Mouse (Mus musculus) CH12.LX (cell line): ENCODE data around the gene Abca1. TPM values are rescaled to one million over a fixed set of nuclear protein-coding genes. Genes with fewer than 3 reads are reported as not detected.

ENCODE experiments used
- DNase-seq: peaks from one replicate; pipeline ENCODE4 v3.0.0-alpha.2; 2013; ENCODE audit errors: extremely low read depth
- H3K27ac ChIP-seq: 2 replicates; pipeline ENCODE4 v1.5.1; 2012; ENCODE audit warnings: low read depth, mild to moderate bottlenecking, control low read depth, moderate library complexity; ENCODE audit not compliant: insufficient read depth
- H3K27me3 ChIP-seq: replicated peaks from 2 replicates; pipeline ENCODE3; 2012; ENCODE audit warnings: inconsistent platforms
- H3K36me3 ChIP-seq, 2 experiments: replicated peaks in 1 of 2; 2 replicates each; pipeline versions ENCODE3 to v1.6.1; 2012; ENCODE audit warnings: inconsistent platforms in 1 of 2, low read length in 1 of 2, mild to moderate bottlenecking in 1 of 2, mixed read lengths in 1 of 2, moderate library complexity in 1 of 2; ENCODE audit not compliant: control insufficient read depth in 1 of 2, insufficient read depth in 1 of 2
- H3K4me1 ChIP-seq, 2 experiments: 2 replicates each; pipeline ENCODE4 v1.6.1; 2012; ENCODE audit warnings: inconsistent platforms in 1 of 2, moderate library complexity in 1 of 2; ENCODE audit not compliant: insufficient read depth in 2 of 2, control insufficient read depth in 1 of 2
- H3K4me2 ChIP-seq: 2 replicates; pipeline ENCODE4 v1.6.1; 2012; ENCODE audit warnings: low read depth, mild to moderate bottlenecking, control low read depth; ENCODE audit not compliant: poor library complexity, insufficient read depth, severe bottlenecking
- H3K4me3 ChIP-seq, 3 experiments: fragments of 150-350 bp in 1 of 3; sonication (generic) in 1 of 3; replicated peaks in 1 of 3; 2 replicates each; pipeline versions ENCODE3 to v1.5.1; 2011 to 2012; ENCODE audit warnings: low read depth in 2 of 3, low read length in 2 of 3, mild to moderate bottlenecking in 2 of 3, moderate library complexity in 2 of 3, control low read depth in 1 of 3, improper control_type of control experiment in 1 of 3, inconsistent platforms in 1 of 3, mixed read lengths in 1 of 3; ENCODE audit not compliant: poor library complexity in 1 of 3
- H3K79me2 ChIP-seq: replicated peaks from 2 replicates; pipeline ENCODE4 v1.6.1; 2012; ENCODE audit warnings: mild to moderate bottlenecking, moderate library complexity; ENCODE audit not compliant: control insufficient read depth, poor library complexity, insufficient read depth, severe bottlenecking; ENCODE audit errors: extremely low read depth
- H3K9ac ChIP-seq: 2 replicates; pipeline ENCODE4 v1.6.1; 2012; ENCODE audit warnings: low read depth, mild to moderate bottlenecking, control low read depth, moderate library complexity; ENCODE audit not compliant: insufficient read depth
- H3K9me3 ChIP-seq: replicated peaks from 2 replicates; pipeline ENCODE3; 2012; ENCODE audit warnings: low read length, inconsistent platforms, mixed read lengths
- BHLHE40 ChIP-seq: IDR thresholded peaks from 2 replicates; pipeline ENCODE4 v1.6.1; 2011; ENCODE audit warnings: mild to moderate bottlenecking, low read depth, low read length, improper control_type of control experiment
- CHD2 ChIP-seq: IDR thresholded peaks from 2 replicates; pipeline ENCODE4 v1.6.1; 2011; ENCODE audit warnings: low read length, improper control_type of control experiment
- HCFC1 ChIP-seq: IDR thresholded peaks from 2 replicates; pipeline ENCODE4 v1.6.1; 2012; ENCODE audit warnings: low read depth, mild to moderate bottlenecking, inconsistent platforms, low read length, improper control_type of control experiment
- IRF4 ChIP-seq: IDR thresholded peaks from 2 replicates; pipeline ENCODE4 v1.6.1; 2014; ENCODE audit warnings: low read depth, mild to moderate bottlenecking, inconsistent platforms, low read length, improper control_type of control experiment
- MXI1 ChIP-seq: IDR thresholded peaks from 2 replicates; pipeline ENCODE4 v1.6.1; 2011; ENCODE audit warnings: mild to moderate bottlenecking, low read depth, low read length, improper control_type of control experiment
- MYC ChIP-seq: IDR thresholded peaks from 2 replicates; pipeline ENCODE4 v1.6.1; 2011; ENCODE audit warnings: low read depth, mild to moderate bottlenecking, improper control_type of control experiment, low read length
- NRF1 ChIP-seq: IDR thresholded peaks from 2 replicates; pipeline ENCODE4 v1.6.1; 2014; ENCODE audit warnings: low read depth, mild to moderate bottlenecking, inconsistent platforms, low read length, improper control_type of control experiment, moderate library complexity
- RCOR1 ChIP-seq: conservative IDR thresholded peaks from 2 replicates; pipeline ENCODE4 v1.6.1; 2012; ENCODE audit warnings: low read depth, mild to moderate bottlenecking, inconsistent platforms, low read length, improper control_type of control experiment
- SIN3A ChIP-seq: IDR thresholded peaks from 2 replicates; pipeline ENCODE4 v1.6.1; 2012; ENCODE audit warnings: low read length, improper control_type of control experiment, inconsistent platforms
- TBP ChIP-seq: conservative IDR thresholded peaks from 2 replicates; pipeline ENCODE4 v1.6.1; 2011; ENCODE audit warnings: low read depth, low read length, improper control_type of control experiment
- ZC3H11A ChIP-seq: IDR thresholded peaks from 2 replicates; pipeline ENCODE4 v1.6.1; 2012; ENCODE audit warnings: low read depth, mild to moderate bottlenecking, inconsistent platforms, low read length, improper control_type of control experiment
- dilution Hi-C: fragments of 300-500 bp; cut with MboI; formaldehyde crosslinking; loops from 2 replicates; pipeline ENCODE4 v1.14.3; 2020; ENCODE audit warnings: low sequenced_read_pairs; ENCODE audit not compliant: extremely low pct_unique_long_range_greater_than_20kb, extremely low pct_ligation_motif_present
- in situ Hi-C: fragments of 300-500 bp; cut with MboI; formaldehyde crosslinking; loops from 3 replicates; pipeline ENCODE4 v1.14.3; 2019; ENCODE audit warnings: low sequenced_read_pairs, low pct_ligation_motif_present, low pct_unique_long_range_greater_than_20kb, mixed read lengths
- polyA plus RNA-seq: library from polyadenylated mRNA; unstranded; fragments of >175 nt; gene quantifications from 2 replicates; pipeline ENCODE4 v1.2.1, GENCODE M21; 2012; ENCODE audit warnings: low read depth; ENCODE audit not compliant: insufficient read length
- total RNA-seq, 2 experiments: library from RNA; depleted of rRNA; stranded (reverse); fragments of 300-350 nt in 1 of 2; fragments of >200 nt in 1 of 2; gene quantifications; 2 replicates each; pipeline ENCODE4 v1.2.3; 2012 to 2014

Gene Abca1
- total and polyA plus RNA-seq, 3 experiments, result 0.13 to 0.46 (median 0.35) TPM

DNA sequence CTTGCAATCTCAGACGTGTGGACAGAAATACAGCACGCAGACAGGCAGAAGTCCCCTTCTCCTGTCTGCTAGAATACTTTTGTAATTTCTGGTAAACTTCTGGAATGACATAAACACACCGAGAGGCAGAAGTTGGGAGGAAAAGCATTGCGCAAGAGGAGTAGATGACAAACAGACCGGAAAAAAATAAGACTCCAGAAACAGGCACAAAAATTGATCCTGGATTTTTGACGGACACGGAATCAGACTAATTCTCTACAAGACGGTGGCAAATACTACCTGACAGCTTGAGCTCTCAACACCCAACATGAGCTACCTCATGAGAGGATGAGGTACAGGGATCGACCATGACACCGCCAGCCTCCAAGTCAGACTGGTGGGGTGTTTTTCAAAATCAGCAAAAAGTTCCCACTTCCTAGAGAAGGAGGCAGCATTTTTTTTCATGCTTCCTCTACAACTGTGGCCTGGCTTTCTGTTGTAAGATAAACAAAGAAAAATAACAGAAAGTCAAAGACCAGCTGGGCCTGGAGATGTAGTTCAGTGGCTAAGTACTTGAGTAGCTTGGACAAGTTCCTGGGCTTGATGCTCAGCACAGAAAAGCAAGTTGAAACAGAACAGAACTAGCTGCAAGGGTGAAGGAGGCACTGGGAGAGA is 34.7 kb downstream of the Abca1 start:
- Histone ChIP-seq H3K4me2 (no peak overlapping the region), H3K9me3 (peaks cover 8% of the 10 kb centered on the region), H3K4me1 (peaks cover 7 to 53% of the 10 kb centered on the region in 2 experiments), H3K36me3 (peaks cover 0 to 2% of the 10 kb centered on the region in 2 experiments), H3K79me2 (no peaks in the 10 kb centered on the region), H3K27ac (no peak overlapping the region), H3K4me3 (no peak overlapping the region), H3K9ac (no peak overlapping the region), H3K27me3 (no peaks in the 10 kb centered on the region)
- dilution Hi-C loops, result no loop called here
- DNase-seq, result no peak
- TF ChIP-seq IRF4, result no peak
- TF ChIP-seq ZC3H11A, result no peak
- in situ Hi-C loops, result loop anchor here (10.0 to 25.0 kb wide), 2 partner anchors 230 to 462 kb away; no protein-coding TSS in a partner anchor

DNA sequence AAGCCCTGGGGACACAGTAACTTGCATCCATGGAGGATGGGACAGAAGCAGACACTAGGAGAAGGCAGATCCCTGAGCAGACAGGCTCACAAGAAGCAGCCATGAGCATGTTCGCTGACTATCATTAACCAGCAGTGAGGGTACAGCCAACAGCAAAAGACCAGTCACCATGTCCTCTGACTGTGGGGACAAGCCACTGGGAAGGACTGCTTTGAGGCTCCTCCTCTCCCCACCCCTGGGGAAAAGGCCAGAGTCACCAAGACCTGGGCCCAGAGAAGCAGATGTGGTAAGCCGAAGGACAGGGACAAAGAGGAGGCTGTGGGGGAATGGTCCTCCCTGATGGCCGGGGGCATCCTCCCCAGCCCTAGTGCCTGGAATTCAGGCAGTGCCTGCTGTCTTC is 37.4 kb downstream of the Abca1 start:
- dilution Hi-C loops, result no loop called here
- H3K36me3 ChIP-seq, result peaks cover 0 to 2% of the 10 kb centered on the region in 2 experiments
- DNase-seq, result no peak
- H3K9me3 ChIP-seq, result peaks cover 8% of the 10 kb centered on the region
- H3K9ac ChIP-seq, result no peak overlapping the region
- no peak overlapping the region for H3K27ac ChIP-seq
- in situ Hi-C loops, result loop anchor here (10.0 to 25.0 kb wide), 2 partner anchors 232 to 465 kb away; no protein-coding TSS in a partner anchor
- no peaks in the 10 kb centered on the region for H3K27me3 ChIP-seq
- H3K4me2 ChIP-seq, result no peak overlapping the region
- no peak overlapping the region for H3K4me3 ChIP-seq
- TF ChIP-seq MYC (no peak), MXI1 (no peak), ZC3H11A (no peak), CHD2 (no peak)
- no peaks in the 10 kb centered on the region for H3K79me2 ChIP-seq
- H3K4me1 ChIP-seq, result peaks cover 7 to 60% of the 10 kb centered on the region in 2 experiments

DNA sequence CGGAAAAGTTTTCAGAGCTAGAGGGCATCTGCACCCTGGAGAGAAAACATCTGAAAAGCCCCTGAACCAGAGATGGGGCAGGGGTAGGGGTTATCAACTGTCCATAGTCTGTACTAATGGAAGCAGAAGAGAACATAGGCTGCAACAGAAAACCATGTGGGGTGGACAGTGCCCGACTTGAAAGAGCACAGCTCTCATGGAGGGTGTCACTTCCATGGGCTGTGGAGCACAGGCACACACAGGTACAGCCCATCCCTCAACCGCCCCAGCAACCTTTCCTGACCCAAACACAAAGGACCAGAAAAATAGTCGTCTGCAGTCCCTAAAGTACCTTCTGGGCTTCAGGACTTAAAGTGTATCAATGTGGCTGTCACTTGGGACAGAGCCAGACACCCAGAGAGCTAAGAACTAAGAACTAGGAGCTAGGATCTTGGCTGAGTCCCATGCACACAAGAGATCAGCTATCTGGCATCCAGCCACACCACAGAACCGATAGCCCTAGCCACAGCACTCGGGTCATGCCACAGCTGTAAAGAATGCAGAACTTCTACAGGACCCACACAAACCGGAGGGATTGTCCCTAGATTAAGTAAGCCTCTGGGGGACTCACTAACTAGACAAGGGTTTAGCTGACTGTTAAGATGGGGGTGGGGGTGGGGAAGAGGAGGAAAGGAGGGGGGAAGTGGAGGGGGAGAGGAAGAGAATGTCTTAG is 38.0 kb downstream of the Abca1 start:
- in situ Hi-C loops (loop anchor here (10.0 to 25.0 kb wide), 2 partner anchors 233 to 466 kb away; no protein-coding TSS in a partner anchor), dilution Hi-C loops (no loop called here)
- H3K27ac ChIP-seq, result no peak overlapping the region
- H3K9ac ChIP-seq, result no peak overlapping the region
- no peak for TF ChIP-seq RCOR1
- 0 out of 2 replicates have a peak, but pooled peaks have one; percentile 31 for TF ChIP-seq TBP
- no peak for TF ChIP-seq SIN3A
- no peak for TF ChIP-seq MXI1
- TF ChIP-seq HCFC1, result no peak
- TF ChIP-seq BHLHE40, result peak; percentile 56
- TF ChIP-seq NRF1, result no peak
- H3K79me2 ChIP-seq, result no peaks in the 10 kb centered on the region
- no peaks in the 10 kb centered on the region for H3K27me3 ChIP-seq
- H3K9me3 ChIP-seq, result peaks cover 6% of the 10 kb centered on the region
- no peak overlapping the region for H3K4me2 ChIP-seq
- H3K36me3 ChIP-seq, result peaks cover 0 to under 1% of the 10 kb centered on the region in 2 experiments
- peaks cover 7 to 60% of the 10 kb centered on the region in 2 experiments for H3K4me1 ChIP-seq
- no peak overlapping the region for H3K4me3 ChIP-seq
- DNase-seq, result peak; percentile 85
